Mouse (Mus musculus): ENCODE data around the gene Stmn1. TPM values are rescaled to one million over a fixed set of nuclear protein-coding genes. Genes with fewer than 3 reads are reported as not detected.
"Not testable (repeated sequence)": the region's sequence is repeated elsewhere in the genome, so short reads cannot be mapped to it uniquely, and the experiment has no call there.

Stmn1 gene
- total RNA-seq, 2 experiments from 2014 or later: 28.4 to 28.9 TPM

- DNase-seq: no peak
- intact Hi-C loops (cut with DNase I): no loop called here
These were observed 15.1 kb downstream of the Stmn1 start for GRCm38 (mm10) chr4:134483078-134483688.

GRCm38 (mm10) chr4:134483696-134484095, 15.6 kb downstream of the Stmn1 start:
- DNase-seq: no peak
- intact Hi-C loops (cut with DNase I): no loop called here

DNA sequence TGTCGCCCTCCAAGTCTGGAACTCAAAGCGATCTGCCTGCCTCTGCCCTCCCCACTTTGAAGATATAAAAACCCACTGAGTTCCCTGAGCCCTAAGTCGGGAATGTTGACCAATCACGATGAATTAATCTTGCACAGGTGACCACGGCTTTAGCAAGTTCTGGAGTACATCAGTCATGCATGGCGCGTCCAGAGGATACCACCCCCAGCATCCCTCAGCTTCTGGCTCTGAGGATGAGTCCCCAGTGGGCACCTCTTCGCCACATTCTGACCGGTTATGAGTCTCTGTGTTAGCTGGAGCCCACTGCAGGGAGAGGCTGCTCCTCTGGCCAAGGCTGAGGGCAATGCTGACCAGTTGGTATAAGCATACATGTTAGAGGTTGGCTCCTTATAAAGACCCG, 16.1 kb downstream of the Stmn1 start:
- intact Hi-C loops (cut with DNase I): no loop called here

GRCm38 (mm10) chr4:134485151-134485900, 17.2 kb downstream of the Stmn1 start:
- DNase-seq: no peak
- intact Hi-C loops (cut with DNase I): no loop called here

More for the DNA sequence above, 16.1 kb downstream of the Stmn1 start:
- DNase-seq: no peak

GRCm38 (mm10) chr4:134488211-134488610, 20.1 kb downstream of the Stmn1 start:
- no peak for DNase-seq
- intact Hi-C loops (cut with DNase I): no loop called here

GRCm38 (mm10) chr4:134489986-134490665, 22.0 kb downstream of the Stmn1 start:
- DNase-seq: no peak
- intact Hi-C loops (cut with DNase I): no loop called here

DNA sequence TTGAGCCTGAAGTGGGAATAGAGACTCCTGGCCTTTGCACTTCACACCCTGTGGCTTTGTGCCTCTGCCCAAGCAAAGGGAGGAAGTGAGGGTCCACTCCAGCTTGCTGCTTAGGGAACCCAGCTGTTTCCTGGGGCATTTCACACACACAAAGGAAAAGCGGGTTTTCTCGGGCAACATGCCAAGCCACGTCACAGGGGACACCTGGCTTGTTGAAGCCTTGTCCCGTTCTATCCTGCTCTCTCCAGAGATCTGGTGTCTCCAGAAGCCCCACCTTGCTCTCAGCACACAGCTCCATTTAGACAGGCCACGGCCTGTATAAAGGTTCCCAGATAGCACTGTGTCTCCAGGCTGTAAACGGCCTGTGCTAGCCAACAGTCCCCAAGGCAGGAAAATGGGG, 23.6 kb downstream of the Stmn1 start:
- intact Hi-C loops (cut with DNase I): no loop called here
- DNase-seq: no peak

- DNase-seq; intact Hi-C loops (cut with DNase I): not testable (repeated sequence)
These were observed 26.0 kb downstream of the Stmn1 start for GRCm38 (mm10) chr4:134494161-134494560.

GRCm38 (mm10) chr4:134494780-134495545, 26.8 kb downstream of the Stmn1 start:
- no peak for DNase-seq
- intact Hi-C loops (cut with DNase I): no loop called here

GRCm38 (mm10) chr4:134495546-134495923, 27.4 kb downstream of the Stmn1 start:
- intact Hi-C loops (cut with DNase I): no loop called here
- no peak for DNase-seq

- DNase-seq: peak; percentile 75 to 84
- intact Hi-C loops (cut with DNase I): no loop called here
These were observed 28.6 kb downstream of the Stmn1 start, which contains the start of gene Paqr7 for GRCm38 (mm10) chr4:134496595-134497210. TSS of gene Paqr7 (plus strand) at chr4:134496697.

GRCm38 (mm10) chr4:134497223-134497622, 29.1 kb downstream of the Stmn1 start:
- intact Hi-C loops (cut with DNase I): no loop called here
- no peak for DNase-seq

- intact Hi-C loops (cut with DNase I): no loop called here
- no peak for DNase-seq
These were observed 30.0 kb downstream of the Stmn1 start for GRCm38 (mm10) chr4:134497986-134498731.

DNA sequence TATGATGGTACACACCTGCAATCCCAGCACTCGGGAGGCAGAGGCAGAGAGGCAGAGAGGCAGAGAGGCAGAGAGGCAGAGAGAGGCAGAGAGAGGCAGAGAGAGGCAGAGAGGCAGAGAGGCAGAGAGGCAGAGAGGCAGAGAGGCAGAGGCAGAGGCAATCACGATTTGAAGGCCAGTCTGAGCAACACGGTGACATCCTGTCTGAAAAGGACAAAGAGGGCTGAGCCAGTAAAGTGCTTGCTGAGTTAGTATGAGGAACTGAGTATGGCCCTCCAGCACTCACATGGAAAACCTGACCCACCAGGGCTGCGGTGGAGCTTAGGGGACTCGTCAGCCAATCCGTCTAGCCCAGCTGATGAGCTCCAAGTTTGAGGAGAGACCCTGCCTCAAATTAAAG, 30.9 kb downstream of the Stmn1 start:
- intact Hi-C loops (cut with DNase I); DNase-seq: not testable (repeated sequence)

DNA sequence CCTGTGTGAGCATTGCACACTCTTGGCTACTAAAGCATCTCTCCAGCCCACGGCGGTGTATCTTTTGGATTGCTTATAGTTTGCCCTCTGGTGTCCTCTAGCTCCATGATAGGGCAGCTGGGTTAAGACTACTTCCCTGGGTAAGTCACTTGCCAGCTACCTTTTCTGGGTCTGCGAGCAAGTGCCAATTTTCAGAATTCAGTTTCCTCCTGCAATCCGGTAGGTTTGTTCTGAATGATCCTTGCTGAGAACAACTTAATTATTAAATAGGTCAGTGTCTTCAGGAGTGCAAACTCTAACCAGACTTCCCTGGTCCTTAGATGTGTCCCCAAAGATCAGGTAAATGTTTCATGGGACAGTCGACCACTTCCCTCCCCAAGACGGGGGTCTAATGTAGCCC, 33.0 kb downstream of the Stmn1 start:
- intact Hi-C loops (cut with DNase I): no loop called here
- DNase-seq: no peak

DNA sequence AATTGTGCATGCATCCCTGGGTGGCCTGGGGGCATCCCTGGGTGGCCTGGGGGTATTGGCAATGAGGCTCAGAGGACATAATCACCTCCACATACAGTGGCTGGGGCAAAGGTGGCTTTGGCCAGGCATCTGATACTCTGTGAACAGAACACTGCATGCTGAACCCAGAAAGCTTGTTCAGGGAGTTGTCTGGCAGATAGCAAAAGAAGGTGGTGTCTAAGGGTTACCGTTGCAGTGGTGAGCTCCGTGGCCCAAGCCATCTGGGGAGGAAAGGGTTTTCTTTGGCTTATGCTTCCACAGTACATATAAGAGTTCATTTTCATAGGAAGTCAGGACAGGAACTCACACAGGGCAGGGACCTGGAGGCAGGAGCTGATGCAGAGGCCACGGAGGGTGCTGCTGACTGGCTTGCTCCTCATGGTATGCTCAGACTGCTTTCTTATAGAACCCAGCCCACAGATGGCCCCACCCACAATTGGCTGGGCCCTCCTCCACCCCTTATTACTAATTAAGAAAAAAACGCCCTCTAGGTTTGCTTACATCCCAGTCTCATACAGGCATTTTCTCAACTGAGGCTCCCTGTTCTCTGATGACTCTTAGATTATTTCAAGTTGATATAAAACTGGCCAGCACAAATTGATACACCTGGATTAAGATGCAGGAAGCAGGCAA, 35.7 kb downstream of the Stmn1 start:
- no peak for DNase-seq

GRCm38 (mm10) chr4:134505303-134505789, 37.2 kb downstream of the Stmn1 start:
- intact Hi-C loops (cut with DNase I): no loop called here
- no peak for DNase-seq

More for the DNA sequence above, 35.7 kb downstream of the Stmn1 start:
- intact Hi-C loops (cut with DNase I): no loop called here

GRCm38 (mm10) chr4:134505966-134506594, 38.0 kb downstream of the Stmn1 start:
- DNase-seq: no peak
- intact Hi-C loops (cut with DNase I): no loop called here

GRCm38 (mm10) chr4:134506713-134507112, 38.6 kb downstream of the Stmn1 start:
- intact Hi-C loops (cut with DNase I): no loop called here
- no peak for DNase-seq

All from heart, postnatal 36 days (tissue).